Mouse (Mus musculus) ES-E14 (cell line): ENCODE results near the gene Colgalt1. TPM values are rescaled to one million over a fixed set of nuclear protein-coding genes. Genes with fewer than 3 reads are reported as not detected.

Source experiments
- DNase-seq: peaks from one replicate; pipeline ENCODE4 v3.0.0-alpha.2; 2013; ENCODE audit warnings: low read depth, low spot score
- H3K27ac ChIP-seq: 2 replicates; pipeline ENCODE4 v1.5.1; 2012; ENCODE audit warnings: low read depth, mild to moderate bottlenecking, low read length, moderate library complexity, mixed read lengths; ENCODE audit not compliant: poor library complexity, insufficient read depth, severe bottlenecking
- H3K36me3 ChIP-seq: 2 replicates; pipeline ENCODE4 v1.6.1; 2012; ENCODE audit warnings: mild to moderate bottlenecking, low read length, moderate library complexity, mixed read lengths; ENCODE audit not compliant: control insufficient read depth, poor library complexity, insufficient read depth, severe bottlenecking
- H3K4me1 ChIP-seq, 2 experiments: fragments of 150-350 bp in 1 of 2; sonication (generic) in 1 of 2; 2 replicates each; pipeline ENCODE4 v1.6.1; 2012; ENCODE audit warnings: low read length in 2 of 2, mild to moderate bottlenecking in 1 of 2, mixed read lengths in 1 of 2; ENCODE audit not compliant: control insufficient read depth in 2 of 2, insufficient read depth in 2 of 2, poor library complexity in 1 of 2
- H3K4me3 ChIP-seq, 2 experiments: fragments of 150-350 bp in 1 of 2; sonication (generic) in 1 of 2; 2 replicates each; pipeline ENCODE4 v1.5.1; 2012; ENCODE audit warnings: low read length in 2 of 2, low read depth in 1 of 2, mild to moderate bottlenecking in 1 of 2, mixed read lengths in 1 of 2; ENCODE audit not compliant: insufficient read depth in 1 of 2, poor library complexity in 1 of 2, severe bottlenecking in 1 of 2
- H3K9ac ChIP-seq: 2 replicates; pipeline ENCODE4 v1.6.1; 2012; ENCODE audit warnings: low read depth, mild to moderate bottlenecking, low read length, mixed read lengths; ENCODE audit not compliant: poor library complexity, insufficient read depth, severe bottlenecking
- H3K9me3 ChIP-seq: fragments of 150-350 bp; sonication (generic); 2 replicates; pipeline ENCODE4 v1.6.1; 2012; ENCODE audit warnings: low read depth, mild to moderate bottlenecking, low read length; ENCODE audit not compliant: control insufficient read depth, insufficient read depth
- CHD2 ChIP-seq: IDR thresholded peaks from 2 replicates; pipeline ENCODE4 v1.6.1; 2014; ENCODE audit warnings: mild to moderate bottlenecking, low read depth, low read length, inconsistent platforms
- HCFC1 ChIP-seq: IDR thresholded peaks from 2 replicates; pipeline ENCODE4 v1.6.1; 2012; ENCODE audit warnings: low read length, inconsistent platforms, borderline replicate concordance; ENCODE audit not compliant: insufficient read depth
- MAFK ChIP-seq: IDR thresholded peaks from 2 replicates; pipeline ENCODE4 v1.6.1; 2014; ENCODE audit warnings: mild to moderate bottlenecking, low read depth, low read length, inconsistent platforms; ENCODE audit not compliant: insufficient read depth
- ZC3H11A ChIP-seq: IDR thresholded peaks from 2 replicates; pipeline ENCODE4 v1.6.1; 2012; ENCODE audit warnings: low read depth, mild to moderate bottlenecking, inconsistent platforms, low read length, borderline replicate concordance
- ZNF384 ChIP-seq: IDR thresholded peaks from 2 replicates; pipeline ENCODE4 v1.6.1; 2012; ENCODE audit warnings: low read depth, low read length, inconsistent platforms
- in situ Hi-C, 2 experiments: fragments of 600-800 bp; cut with MboI; formaldehyde crosslinking; loops; one replicate each; pipeline ENCODE4 v1.15.1; 2025; ENCODE audit warnings: low sequenced_read_pairs in 2 of 2, inconsistent platforms in 1 of 2; ENCODE audit not compliant: unreplicated experiment in 2 of 2
- total RNA-seq: library from RNA; depleted of rRNA; stranded (reverse); fragments of 300-350 nt; gene quantifications from 2 replicates; pipeline ENCODE4 v1.2.3, GENCODE M21; 2012

The Colgalt1 gene
- total RNA-seq, 1 experiment: 126 TPM

- Histone ChIP-seq H3K36me3 (peaks cover 9% of the 10 kb centered on the region; the same call in 1 of the 2 replicates), H3K4me3 (peak overlapping the region; percentile 29 to 31; a peak in 3 of 4 replicates), H3K4me1 (peaks cover 0 to 19% of the 10 kb centered on the region in 2 experiments; a peak in 1 of 4 replicates), H3K9ac (no peak overlapping the region), H3K27ac (no peak overlapping the region), H3K9me3 (no peaks in the 10 kb centered on the region)
- no peak for TF ChIP-seq MAFK
- TF ChIP-seq ZC3H11A: no peak
- TF ChIP-seq ZNF384: no peak
- TF ChIP-seq HCFC1: no peak
- no peak for TF ChIP-seq CHD2
- in situ Hi-C loops: no loop called here
- DNase-seq: no peak
These were observed 30.6 kb upstream of the Colgalt1 start for GRCm38 (mm10) chr8:71580201-71580600.

- Histone ChIP-seq H3K36me3 (peaks cover 13% of the 10 kb centered on the region; the same call in 1 of the 2 replicates), H3K9ac (no peak overlapping the region), H3K4me3 (no peak overlapping the region), H3K4me1 (peaks cover 0 to 7% of the 10 kb centered on the region in 2 experiments; a peak in 1 of 4 replicates), H3K9me3 (no peaks in the 10 kb centered on the region), H3K27ac (no peak overlapping the region)
- in situ Hi-C loops: no loop called here
- no peak for DNase-seq
- no peak for TF ChIP-seq CHD2
- no peak for TF ChIP-seq ZNF384
- no peak for TF ChIP-seq ZC3H11A
- TF ChIP-seq HCFC1: no peak
- TF ChIP-seq MAFK: no peak
These were observed 23.9 kb upstream of the Colgalt1 start for GRCm38 (mm10) chr8:71586891-71587290.

GRCm38 (mm10) chr8:71588762-71589161 is 22.0 kb upstream of the Colgalt1 start:
- TF ChIP-seq MAFK (no peak), HCFC1 (no peak), CHD2 (no peak), ZC3H11A (no peak), ZNF384 (no peak)
- Histone ChIP-seq H3K4me3 (no peak overlapping the region), H3K27ac (no peak overlapping the region), H3K36me3 (peaks cover 17% of the 10 kb centered on the region; the same call in 1 of the 2 replicates), H3K9me3 (no peaks in the 10 kb centered on the region), H3K4me1 (peaks cover 0 to 11% of the 10 kb centered on the region in 2 experiments; a peak in 1 of 4 replicates), H3K9ac (no peak overlapping the region)
- no peak for DNase-seq
- in situ Hi-C loops: no loop called here

- 0 out of 2 replicates have a peak overlapping the region, but pooled peaks have one; percentile 79 for H3K9ac ChIP-seq
- TF ChIP-seq CHD2 (no peak), ZNF384 (no peak), ZC3H11A (no peak), MAFK (no peak), HCFC1 (no peak)
- peak overlapping the region in 1 of 2 experiments; percentile 86; a peak in 2 of 4 replicates for H3K4me3 ChIP-seq
- in situ Hi-C loops: no loop called here
- H3K27ac ChIP-seq: no peak overlapping the region
- H3K4me1 ChIP-seq: peaks cover 0 to 10% of the 10 kb centered on the region in 2 experiments; a peak in 1 of 4 replicates
- no peaks in the 10 kb centered on the region for H3K9me3 ChIP-seq
- H3K36me3 ChIP-seq: peaks cover 6% of the 10 kb centered on the region; the same call in 1 of the 2 replicates
- DNase-seq: no peak
These were observed 19.8 kb upstream of the Colgalt1 start for GRCm38 (mm10) chr8:71591017-71591416.
